Mouse (Mus musculus) limb, embryonic 14.5 days (tissue): Measurements from ENCODE around the gene Gm45713. TPM values are rescaled to one million over a fixed set of nuclear protein-coding genes. Genes with fewer than 3 reads are reported as not detected.

Source experiments
- ATAC-seq: fragments of 200-750 bp; cut with Nextera tagmentation; 2 replicates; pipeline ENCODE4 v1.8.0; 2017; ENCODE audit warnings: low read depth, moderate number of reproducible peaks, moderate TSS enrichment; ENCODE audit not compliant: low FRiP score
- DNase-seq: peaks from one replicate; pipeline ENCODE4 v3.0.0-alpha.2; 2015; ENCODE audit warnings: low spot score
- H3K27ac ChIP-seq: fragments of 300-500 bp; sonication (generic); replicated peaks from 2 replicates; pipeline ENCODE4 v1.5.1; 2014; ENCODE audit warnings: low read depth, mild to moderate bottlenecking, low read length, moderate library complexity, mixed read lengths
- H3K27me3 ChIP-seq: fragments of 300-500 bp; sonication (generic); 2 replicates; pipeline ENCODE4 v1.6.1; 2014; ENCODE audit warnings: low read length, mixed read lengths; ENCODE audit not compliant: control insufficient read depth, insufficient read depth
- H3K36me3 ChIP-seq: fragments of 300-500 bp; sonication (generic); 2 replicates; pipeline ENCODE4 v1.6.1; 2014; ENCODE audit warnings: mild to moderate bottlenecking, low read length, moderate library complexity, mixed read lengths; ENCODE audit not compliant: control insufficient read depth, insufficient read depth
- H3K4me1 ChIP-seq: fragments of 300-500 bp; sonication (generic); 2 replicates; pipeline ENCODE4 v1.6.1; 2014; ENCODE audit warnings: antibody characterized with exemption, low read length, mixed read lengths; ENCODE audit not compliant: control insufficient read depth, insufficient read depth
- H3K4me2 ChIP-seq: fragments of 300-500 bp; sonication (generic); replicated peaks from 2 replicates; pipeline ENCODE4 v1.6.1; 2014; ENCODE audit warnings: low read depth, mild to moderate bottlenecking, low read length, moderate library complexity; ENCODE audit not compliant: severe bottlenecking
- H3K4me3 ChIP-seq: fragments of 300-500 bp; sonication (generic); replicated peaks from 2 replicates; pipeline ENCODE4 v1.5.1; 2014; ENCODE audit warnings: low read length
- H3K9ac ChIP-seq: fragments of 300-500 bp; sonication (generic); 2 replicates; pipeline ENCODE4 v1.6.1; 2014; ENCODE audit warnings: mild to moderate bottlenecking, low read depth, low read length, moderate library complexity; ENCODE audit not compliant: severe bottlenecking
- H3K9me3 ChIP-seq: fragments of 300-500 bp; sonication (generic); 2 replicates; pipeline ENCODE4 v1.6.1; 2016; ENCODE audit warnings: low read length; ENCODE audit not compliant: control insufficient read depth
- POLR2A ChIP-seq: fragments of 200-500 bp; IDR thresholded peaks from 2 replicates; pipeline ENCODE4 v1.8.0; 2012; ENCODE audit warnings: inconsistent platforms, mild to moderate bottlenecking, moderate library complexity, borderline replicate concordance; ENCODE audit not compliant: insufficient read depth, insufficient read length; ENCODE audit errors: extremely low read depth
- WGBS: fragments of 180-500 bp; shearing (Covaris S2); extraction: QIAGEN DNeasy Blood & Tissue Kit; methylation state at CpG from one replicate; pipeline ENCODE4 v1.1.7; 2014; 5-methylcytosine and 5-hydroxymethylcytosine counted together
- polyA plus RNA-seq, 2 experiments: library from polyadenylated mRNA; depleted of rRNA in 1 of 2; stranded (reverse) in 1 of 2; unstranded in 1 of 2; fragments of >200 nt; fragmentation: Nextera tagmentation in 1 of 2; extraction: Ambion mirVana in 1 of 2; gene quantifications; 2 replicates each; pipeline versions ENCODE4 v1.2.1 to v1.2.3; 2012 to 2014

Gm45713 gene
- polyA plus RNA-seq, 2 experiments: 0.31 to 1.4 TPM

DNA sequence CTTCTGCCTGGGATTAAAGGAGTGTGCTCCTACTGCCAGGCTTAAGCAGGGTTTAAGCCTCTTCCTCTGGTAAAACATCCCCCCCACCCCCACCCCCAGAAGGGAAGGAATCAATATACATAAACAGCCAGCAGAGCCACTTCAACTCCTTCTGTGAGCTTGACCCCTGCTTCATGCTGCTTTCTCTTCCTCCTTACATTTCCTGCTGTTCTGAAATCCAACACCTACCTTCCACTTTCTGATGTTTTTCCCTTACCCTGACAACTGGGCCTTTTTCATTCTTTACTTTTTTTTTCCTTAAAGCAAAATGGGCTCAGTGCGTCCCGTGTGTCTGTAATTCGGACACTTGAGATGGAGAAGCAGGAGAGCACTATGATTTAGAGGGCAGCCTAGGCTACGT, 14.3 kb upstream of the Gm45713 start:
- H3K36me3 ChIP-seq: peaks cover 36% of the 10 kb centered on the region
- H3K4me3 ChIP-seq: no peak overlapping the region
- peaks cover 5% of the 10 kb centered on the region for H3K4me1 ChIP-seq
- no peaks in the 10 kb centered on the region for H3K9me3 ChIP-seq
- no peaks in the 10 kb centered on the region for H3K27me3 ChIP-seq
- WGBS: 47% methylated on average over 4 of the region's 4 CpGs
- ATAC-seq: no peak
- no peak for TF ChIP-seq POLR2A
- no peak overlapping the region for H3K4me2 ChIP-seq
- DNase-seq: no peak
- no peak overlapping the region for H3K9ac ChIP-seq
- H3K27ac ChIP-seq: no peak overlapping the region

DNA sequence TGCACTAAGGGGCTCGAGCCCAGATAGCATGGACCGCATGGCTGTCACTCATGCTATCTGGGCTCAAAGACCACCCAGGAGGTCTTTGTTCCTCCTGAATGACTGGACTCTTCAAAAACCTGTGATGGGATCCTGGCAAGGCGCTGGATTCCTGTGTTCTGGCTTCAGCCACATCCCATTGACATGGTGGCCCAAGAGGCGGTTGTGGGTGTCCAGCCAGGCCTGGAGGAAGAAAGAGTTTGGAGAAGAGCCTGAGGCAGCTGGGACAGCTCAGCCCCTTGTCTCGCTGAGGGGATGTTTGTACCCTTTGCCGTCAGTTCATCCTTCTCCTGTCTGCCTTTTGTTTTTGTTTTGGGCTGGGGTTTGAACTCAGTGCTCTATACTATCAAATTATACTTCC, 13.5 kb upstream of the Gm45713 start:
- Histone ChIP-seq H3K9me3 (no peaks in the 10 kb centered on the region), H3K9ac (no peak overlapping the region), H3K4me2 (no peak overlapping the region), H3K36me3 (peaks cover 44% of the 10 kb centered on the region), H3K27me3 (no peaks in the 10 kb centered on the region), H3K4me1 (peaks cover 5% of the 10 kb centered on the region; the same call in 1 of the 2 replicates), H3K4me3 (no peak overlapping the region), H3K27ac (no peak overlapping the region)
- WGBS: 83% methylated on average over 6 of the region's 6 CpGs
- DNase-seq (no peak), ATAC-seq (no peak)
- TF ChIP-seq POLR2A: no peak

DNA sequence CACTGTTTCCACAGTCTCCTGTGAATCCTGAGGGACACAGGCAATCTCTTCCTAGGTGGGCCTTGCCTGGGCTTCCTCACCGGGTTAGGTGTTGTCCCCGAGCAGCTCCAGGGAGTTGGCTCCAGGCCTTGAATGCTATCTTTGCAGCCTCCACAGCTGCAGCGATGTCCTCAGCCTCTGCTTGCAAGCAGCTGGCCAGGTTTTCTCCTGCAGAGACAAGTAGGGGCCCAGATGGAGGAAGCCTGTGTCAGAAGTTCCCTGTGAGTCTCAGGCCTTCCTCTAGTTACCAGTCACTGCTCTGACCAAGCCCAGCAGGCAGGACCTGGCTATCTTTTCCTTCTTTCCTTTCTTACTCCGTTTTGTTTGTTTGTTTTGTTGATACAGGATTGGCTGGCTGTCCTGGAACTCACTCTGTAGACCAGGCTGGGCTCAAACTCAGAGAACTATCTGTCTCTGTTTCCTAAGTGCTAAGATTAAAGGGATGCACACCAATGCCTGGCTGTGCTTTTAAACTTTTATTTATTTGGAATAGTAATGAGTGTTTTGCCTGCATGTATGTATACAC, 12.6 kb upstream of the Gm45713 start:
- no peak for ATAC-seq
- WGBS: 56% methylated on average over 4 of the region's 4 CpGs
- H3K36me3 ChIP-seq: peaks cover 53% of the 10 kb centered on the region

DNA sequence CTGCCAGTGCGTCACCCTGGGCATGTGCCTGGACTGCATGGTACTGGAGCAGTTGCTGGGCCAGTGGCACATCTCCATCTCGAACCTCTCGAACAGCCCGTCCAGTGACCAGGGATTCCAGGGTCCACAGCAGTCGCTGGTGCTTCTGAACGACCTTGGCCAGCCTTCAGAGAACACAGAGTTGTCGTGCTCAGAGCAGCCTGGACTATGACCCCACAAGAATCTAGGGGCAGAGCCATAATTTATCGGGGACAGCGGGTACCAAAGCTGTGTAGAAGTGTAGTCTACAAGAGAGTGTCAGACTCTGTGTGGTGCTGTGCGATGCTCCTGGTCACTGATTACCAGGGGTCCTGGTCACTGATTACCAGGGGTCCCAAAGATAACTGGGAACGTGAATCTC, 11.9 kb upstream of the Gm45713 start:
- no peak for TF ChIP-seq POLR2A
- no peaks in the 10 kb centered on the region for H3K27me3 ChIP-seq

More for the DNA sequence above, 12.6 kb upstream of the Gm45713 start:
- no peak for TF ChIP-seq POLR2A
- Histone ChIP-seq H3K4me1 (peaks cover 5% of the 10 kb centered on the region; the same call in 1 of the 2 replicates), H3K27ac (no peak overlapping the region), H3K27me3 (no peaks in the 10 kb centered on the region), H3K4me2 (no peak overlapping the region), H3K4me3 (no peak overlapping the region), H3K9me3 (no peaks in the 10 kb centered on the region), H3K9ac (no peak overlapping the region)
- no peak for DNase-seq

DNA sequence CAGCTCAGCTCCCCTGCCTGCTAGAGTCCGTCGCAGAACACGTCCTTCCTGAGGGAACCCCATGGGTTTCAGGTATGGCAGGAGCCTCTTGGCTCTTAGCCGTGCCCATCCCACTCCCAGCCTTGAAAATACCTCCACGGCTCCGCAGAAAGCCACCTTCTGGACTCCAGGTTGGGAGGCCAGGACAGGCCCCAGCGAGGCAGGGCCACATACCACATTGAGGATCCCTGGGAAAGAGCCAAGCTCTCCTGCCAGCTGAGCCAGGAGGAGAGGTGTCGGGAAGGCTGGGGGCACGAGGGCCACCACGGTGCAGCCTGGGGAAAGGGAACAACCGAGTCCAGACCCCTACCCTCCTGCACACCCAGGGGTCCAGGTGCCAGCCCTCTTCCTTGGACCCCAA, 11.2 kb upstream of the Gm45713 start:
- H3K9me3 ChIP-seq: no peaks in the 10 kb centered on the region
- peaks cover 64% of the 10 kb centered on the region for H3K36me3 ChIP-seq
- TF ChIP-seq POLR2A: no peak
- H3K4me1 ChIP-seq: peaks cover 3% of the 10 kb centered on the region; the same call in 1 of the 2 replicates
- ATAC-seq (no peak), DNase-seq (no peak)
- 92% methylated on average over 11 of the region's 11 CpGs for WGBS
- H3K9ac ChIP-seq: no peak overlapping the region
- H3K27me3 ChIP-seq: no peaks in the 10 kb centered on the region
- H3K27ac ChIP-seq: no peak overlapping the region
- H3K4me2 ChIP-seq: no peak overlapping the region
- H3K4me3 ChIP-seq: no peak overlapping the region

More for the DNA sequence above, 11.9 kb upstream of the Gm45713 start:
- H3K27ac ChIP-seq: no peak overlapping the region
- H3K9me3 ChIP-seq: no peaks in the 10 kb centered on the region
- DNase-seq (no peak), ATAC-seq (no peak)
- WGBS: 87% methylated on average over 11 of the region's 11 CpGs
- H3K4me3 ChIP-seq: no peak overlapping the region
- H3K4me1 ChIP-seq: peaks cover 3% of the 10 kb centered on the region; the same call in 1 of the 2 replicates
- no peak overlapping the region for H3K9ac ChIP-seq
- peaks cover 60% of the 10 kb centered on the region for H3K36me3 ChIP-seq
- no peak overlapping the region for H3K4me2 ChIP-seq
